Mouse (Mus musculus) retina, embryonic 14.5 days (tissue): ENCODE measurements around the gene 4931406P16Rik.
"Not testable (repeated sequence)": the region's sequence is repeated elsewhere in the genome, so short reads cannot be mapped to it uniquely, and the experiment has no call there.

ENCODE experiments used
- DNase-seq: peaks from one replicate; pipeline ENCODE4 v3.0.0-alpha.2; 2015; ENCODE audit warnings: low spot score

4931406P16Rik gene

GRCm38 (mm10) chr7:34208027-34208745, 105.2 kb downstream of the 4931406P16Rik start:
- no peak for DNase-seq

- DNase-seq: no peak
Observed at GRCm38 (mm10) chr7:34206331-34206730, 107.0 kb downstream of the 4931406P16Rik start.

GRCm38 (mm10) chr7:34202147-34202546, 111.2 kb downstream of the 4931406P16Rik start:
- not testable (repeated sequence) for DNase-seq

DNA sequence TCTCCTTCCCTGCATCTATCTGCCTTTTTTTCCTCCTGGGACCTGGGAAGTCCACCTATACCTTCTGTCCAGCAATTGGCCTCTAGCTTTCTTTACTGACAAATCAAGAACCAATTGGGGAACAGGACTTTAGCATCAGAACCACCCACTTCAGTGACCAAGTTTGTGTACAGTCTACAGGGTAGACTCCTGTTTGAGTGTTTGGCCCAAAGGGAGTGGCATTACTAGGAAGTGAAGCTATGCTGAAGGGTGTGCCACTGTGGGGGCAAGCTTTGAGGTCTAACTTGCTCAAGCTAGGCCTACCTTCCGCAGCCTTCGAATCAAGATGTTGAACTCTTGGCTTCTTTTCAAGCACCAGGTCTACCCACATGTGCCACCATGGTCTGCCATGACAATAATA, 112.5 kb downstream of the 4931406P16Rik start:
- DNase-seq: no peak

DNA sequence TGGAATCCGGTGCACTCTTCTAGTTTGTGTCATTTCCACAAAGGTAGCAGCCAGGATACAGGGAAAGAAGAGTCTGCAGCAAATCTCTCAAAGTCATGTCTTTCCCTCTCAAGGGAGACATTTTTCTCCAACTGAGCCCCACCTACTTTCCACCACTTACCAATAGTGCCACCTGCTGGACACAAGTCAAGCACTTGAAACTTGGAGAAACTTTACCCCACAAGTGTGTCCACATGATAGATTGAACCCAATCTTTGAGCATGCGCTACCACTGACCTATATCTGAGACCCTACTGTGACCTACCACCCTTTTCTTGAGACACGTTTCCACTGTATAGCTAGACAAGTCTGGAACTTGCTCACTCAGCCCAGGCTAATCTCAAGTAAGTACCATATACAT, 115.0 kb downstream of the 4931406P16Rik start:
- DNase-seq: peak; percentile 57

DNA sequence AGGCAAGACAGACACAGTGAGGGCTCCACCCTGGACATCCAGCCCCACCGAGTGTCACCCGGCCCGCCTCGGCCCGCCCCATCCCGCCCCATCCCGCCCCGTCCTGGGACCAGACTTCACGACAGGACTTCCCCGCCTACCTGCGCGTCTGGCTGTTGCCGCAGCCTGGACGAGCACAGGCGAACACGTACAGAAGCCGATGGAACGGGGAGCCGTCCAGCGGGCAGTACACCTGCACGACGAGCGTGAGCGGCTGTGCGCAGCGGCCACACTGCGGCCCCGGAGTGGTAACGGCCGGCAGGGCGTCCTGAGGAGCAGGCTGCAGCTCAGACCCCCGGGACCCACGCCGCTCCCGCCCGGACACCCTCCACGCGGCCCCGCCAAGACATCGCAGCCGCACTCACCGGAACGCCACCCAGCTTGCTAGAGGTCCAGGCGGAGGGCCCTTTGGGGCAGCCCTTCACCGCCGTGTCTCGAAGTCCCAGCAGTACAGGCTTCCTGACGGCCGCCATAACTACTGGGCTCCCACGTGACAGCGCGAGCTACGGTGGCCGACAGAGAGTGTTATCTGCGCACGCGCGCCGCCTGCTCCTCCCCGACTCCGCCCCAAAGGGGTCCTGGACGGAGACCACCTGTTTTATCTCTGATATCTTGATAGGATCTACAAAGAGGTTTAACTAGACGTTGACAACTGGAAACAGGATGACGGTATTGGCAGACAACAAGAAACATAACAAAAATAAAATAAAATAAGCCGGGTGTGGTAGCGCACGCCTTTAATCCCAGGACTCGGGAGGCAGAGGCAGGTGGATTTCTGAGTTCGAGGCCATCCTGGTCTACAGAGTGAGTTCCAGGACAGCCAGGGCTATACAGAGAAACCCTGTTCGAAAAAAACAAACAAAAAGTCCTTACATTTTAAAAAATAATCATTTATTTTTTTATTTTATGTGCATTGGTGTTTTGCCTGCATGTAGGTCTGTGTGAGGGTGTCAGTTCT, 116.9 kb downstream of the 4931406P16Rik start, which contains the start of gene Pdcd2l:
Pdcd2l (minus strand) TSS at position 530 of the 997 bp plus-strand sequence.
- peak; percentile 91 for DNase-seq

DNA sequence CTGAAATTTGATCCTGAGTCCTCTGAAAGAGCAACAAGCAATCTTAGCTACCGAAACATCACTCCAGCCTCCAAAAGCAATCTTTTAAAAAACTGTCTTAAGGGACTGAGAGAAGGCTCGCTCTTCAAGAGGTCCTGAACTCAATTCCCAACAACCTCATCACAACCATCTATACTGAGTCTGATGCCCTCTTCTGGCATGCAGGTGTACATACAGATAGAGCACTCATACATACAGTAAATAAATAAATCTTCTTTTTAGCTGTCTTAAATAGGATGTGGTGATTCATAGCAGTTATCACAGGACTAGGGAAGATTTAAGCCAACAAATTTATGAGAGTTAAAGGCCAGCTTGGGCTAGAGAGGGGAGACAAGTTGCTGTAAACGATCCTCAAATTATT, 117.7 kb downstream of the 4931406P16Rik start:
- DNase-seq: peak; percentile 22

DNA sequence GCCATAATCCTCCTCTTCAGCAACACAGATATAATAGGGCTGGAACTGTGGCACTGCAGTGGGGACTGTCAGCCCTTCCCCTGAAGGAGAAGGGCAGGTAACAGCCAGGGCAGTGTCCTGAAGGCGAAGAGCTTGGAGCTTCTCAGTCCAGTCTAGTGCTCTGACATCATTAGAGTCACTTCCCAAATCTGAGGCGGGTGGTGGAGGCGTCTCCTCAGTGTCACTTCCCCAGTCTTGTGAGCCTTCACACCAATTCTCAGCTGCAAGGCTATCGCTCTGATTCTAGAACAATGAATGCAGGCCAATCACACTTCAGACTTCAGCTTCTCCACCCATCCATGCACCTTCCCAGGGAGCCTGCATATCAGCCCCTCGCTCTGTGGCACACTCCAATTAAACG, 120.5 kb downstream of the 4931406P16Rik start:
- DNase-seq: no peak

DNA sequence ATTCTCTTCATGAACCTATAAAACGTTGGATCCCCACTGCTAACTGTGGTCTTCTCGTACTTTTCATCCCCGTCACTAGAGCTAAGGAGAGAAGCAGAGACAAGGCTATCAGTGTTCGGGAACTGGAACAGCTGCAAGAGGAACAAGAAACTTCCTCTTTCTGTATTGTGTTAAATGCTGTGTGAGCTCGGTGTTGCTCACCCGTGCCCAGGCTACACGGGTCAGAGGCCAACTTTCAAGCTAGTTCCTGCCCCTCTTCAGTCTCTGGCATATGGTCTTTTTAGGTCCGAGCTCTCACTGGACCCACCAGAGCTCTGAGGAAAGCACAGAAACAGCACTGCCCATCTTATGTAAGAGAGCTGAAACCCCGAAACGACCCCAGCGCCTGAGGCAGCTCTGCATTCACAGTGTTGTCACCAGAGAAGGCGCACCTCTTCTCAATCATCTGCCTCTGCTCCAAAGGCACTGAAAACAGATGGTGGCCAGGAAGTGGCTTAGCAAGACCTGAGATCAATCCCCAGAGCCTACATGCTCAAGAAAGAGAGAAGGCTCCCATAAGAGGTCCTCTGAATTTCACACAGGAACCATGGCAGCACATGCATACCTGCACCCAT, 123.9 kb downstream of the 4931406P16Rik start:
- no peak for DNase-seq
